Mouse (Mus musculus) heart, postnatal 36 days (tissue): ENCODE measurements around the gene Lrmp. TPM values are rescaled to one million over a fixed set of nuclear protein-coding genes. Genes with fewer than 3 reads are reported as not detected.
A peak's percentile ranks its signal among the peaks of the same experiment; 100 is the strongest.
"Not testable (repeated sequence)": the region's sequence is repeated elsewhere in the genome, so short reads cannot be mapped to it uniquely, and the experiment has no call there.

Experiments
- DNase-seq, 2 experiments: peaks; one replicate each; pipeline ENCODE4 v3.0.0; 2021 to 2022
- intact Hi-C: fragments of 180-260 bp; cut with DNase I; formaldehyde crosslinking; loops from one replicate; pipeline ENCODE4 v1.15.1; 2025
- total RNA-seq, 2 experiments: library from RNA; stranded (reverse); gene quantifications; 2 replicates each; pipeline ENCODE4 v1.2.3; 2021

Gene Lrmp
- total RNA-seq, result 1 to 10 TPM; 1.5 to 1.7 TPM

DNA sequence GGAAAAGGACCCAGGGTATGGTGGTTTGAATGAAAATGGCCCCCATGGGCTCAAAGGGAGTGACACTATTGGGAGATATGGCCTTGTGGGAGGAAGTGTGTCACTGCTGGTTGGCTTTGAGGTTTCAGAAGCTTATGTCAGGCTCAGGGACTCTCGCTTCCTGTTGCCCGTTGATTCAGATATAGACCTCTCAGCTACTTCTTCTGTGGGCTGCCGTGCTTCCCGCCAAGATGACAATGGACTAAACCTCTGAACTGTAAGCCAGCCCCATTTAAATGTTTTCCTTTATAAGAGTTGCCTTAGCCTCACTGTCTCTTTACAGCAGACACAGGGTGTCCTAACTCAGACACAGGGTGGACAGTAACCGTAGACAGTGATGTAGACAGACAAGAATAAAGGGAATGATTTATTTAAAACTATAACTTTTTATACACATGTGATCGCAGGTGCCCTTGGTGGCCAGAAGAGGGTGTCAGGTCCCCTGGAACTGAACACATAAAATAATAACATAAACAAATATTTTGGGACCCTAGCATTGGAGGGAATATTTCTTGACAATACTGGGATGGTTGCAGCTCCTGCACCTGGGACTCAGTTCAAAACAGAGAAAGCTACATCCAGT, at the start of gene Lrmp:
TSS of gene Lrmp (plus strand) at position 178 of the 622 bp plus-strand sequence.
- intact Hi-C loops, result no loop called here
- no peak for DNase-seq

GRCm38 (mm10) chr6:145066416-145066815, 49.0 kb upstream of the Lrmp start:
- DNase-seq, result no peak
- intact Hi-C loops, result no loop called here

- intact Hi-C loops, result no loop called here
- no peak for DNase-seq
Observed at GRCm38 (mm10) chr6:145067679-145068078, 47.8 kb upstream of the Lrmp start.

GRCm38 (mm10) chr6:145069397-145069796, 46.1 kb upstream of the Lrmp start:
- DNase-seq, result no peak
- intact Hi-C loops, result no loop called here

DNA sequence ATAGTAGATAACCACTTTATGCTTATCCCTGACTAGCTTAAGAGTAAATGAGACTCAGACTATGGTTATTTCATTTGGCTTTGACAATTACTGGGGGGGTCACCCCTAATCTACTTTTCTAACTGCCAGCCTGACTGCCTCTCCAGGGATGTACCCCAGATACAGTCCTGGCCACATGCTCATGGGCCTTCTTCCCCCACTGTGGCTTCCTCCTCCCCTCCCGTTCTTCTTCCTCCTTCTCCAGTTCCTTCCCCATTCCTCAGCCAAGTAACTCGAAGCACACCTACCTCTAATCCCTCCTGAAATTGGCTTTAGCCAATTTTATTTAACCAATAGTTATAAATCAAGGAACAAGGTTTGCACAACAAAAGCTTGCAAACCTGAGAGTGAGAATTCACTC, 45.5 kb upstream of the Lrmp start:
- intact Hi-C loops, result no loop called here
- no peak for DNase-seq

DNA sequence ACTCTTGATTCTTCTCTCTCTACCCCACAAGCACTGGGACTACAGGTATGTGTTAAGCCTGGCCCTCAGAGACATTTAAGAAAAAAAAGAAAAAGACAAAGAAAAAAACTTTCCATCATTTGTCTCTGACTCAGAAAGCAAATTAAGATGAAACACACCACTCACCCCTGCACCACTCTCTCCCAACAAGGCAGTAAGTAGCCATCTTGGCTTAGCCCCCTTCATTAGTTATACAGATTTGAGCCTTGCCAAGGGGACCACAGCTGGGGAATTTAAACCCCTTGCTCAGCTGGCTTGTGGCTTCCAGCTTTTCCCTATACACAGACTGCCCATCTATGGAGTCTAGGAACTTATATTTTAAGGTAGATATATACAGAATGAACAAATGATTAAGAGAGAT, 41.0 kb upstream of the Lrmp start:
- intact Hi-C loops, result no loop called here
- DNase-seq, result no peak

GRCm38 (mm10) chr6:145075088-145075547, 40.3 kb upstream of the Lrmp start:
- peak; percentile 5 to 13 for DNase-seq
- intact Hi-C loops, result no loop called here

- DNase-seq, result peak; percentile 5 to 12
- intact Hi-C loops, result no loop called here
Observed at GRCm38 (mm10) chr6:145075548-145076224, 39.8 kb upstream of the Lrmp start, which contains the start of gene Bcat1. TSS of gene Bcat1 (minus strand) at chr6:145076184.

DNA sequence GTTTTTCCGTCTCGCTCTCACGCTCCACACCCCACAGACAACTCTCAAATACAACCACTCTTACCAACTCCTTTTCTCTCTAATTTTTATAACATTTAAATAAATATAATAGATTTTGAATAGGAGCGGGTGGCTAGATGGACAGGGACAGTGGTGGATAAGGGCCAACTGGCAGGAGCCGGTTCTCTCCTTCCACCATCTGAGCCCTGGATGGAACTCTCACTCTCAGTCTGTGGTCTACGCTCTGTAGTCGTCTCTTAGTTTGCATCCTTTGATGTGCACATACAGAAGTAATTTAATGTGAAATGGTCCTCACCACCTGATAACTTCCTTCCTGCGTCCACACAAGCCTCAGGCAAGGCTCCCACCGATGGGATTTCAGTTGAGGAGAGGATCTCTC, 39.2 kb upstream of the Lrmp start:
- intact Hi-C loops, result no loop called here
- no peak for DNase-seq

- intact Hi-C loops, result no loop called here
- DNase-seq, result no peak
Observed at GRCm38 (mm10) chr6:145079087-145079759, 36.2 kb upstream of the Lrmp start.

DNA sequence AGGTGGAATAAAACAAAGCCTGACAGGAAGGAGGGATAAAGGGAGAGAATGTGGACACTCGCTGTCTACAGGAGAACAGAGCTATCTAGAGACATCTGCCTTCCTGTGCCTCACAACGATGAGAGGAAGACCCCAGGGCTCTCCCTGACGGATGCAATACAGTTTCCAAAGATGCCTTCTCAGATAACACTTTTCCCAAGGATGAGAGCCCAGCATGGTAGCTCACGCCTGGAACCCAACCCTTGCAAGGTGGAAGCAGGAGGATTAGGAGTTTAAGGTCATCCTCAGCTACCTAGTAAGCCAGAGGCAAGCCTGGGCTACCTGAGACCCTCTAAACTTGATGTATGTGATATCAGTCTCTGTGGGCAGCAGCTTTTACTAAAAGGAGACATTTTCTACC, 33.7 kb upstream of the Lrmp start:
- intact Hi-C loops, result no loop called here
- DNase-seq, result no peak

- DNase-seq, result no peak
- intact Hi-C loops, result loop anchor here (5.0 kb wide), 1 partner anchor 163 kb away; no protein-coding TSS in a partner anchor
Observed at GRCm38 (mm10) chr6:145084343-145085117, 30.9 kb upstream of the Lrmp start.

DNA sequence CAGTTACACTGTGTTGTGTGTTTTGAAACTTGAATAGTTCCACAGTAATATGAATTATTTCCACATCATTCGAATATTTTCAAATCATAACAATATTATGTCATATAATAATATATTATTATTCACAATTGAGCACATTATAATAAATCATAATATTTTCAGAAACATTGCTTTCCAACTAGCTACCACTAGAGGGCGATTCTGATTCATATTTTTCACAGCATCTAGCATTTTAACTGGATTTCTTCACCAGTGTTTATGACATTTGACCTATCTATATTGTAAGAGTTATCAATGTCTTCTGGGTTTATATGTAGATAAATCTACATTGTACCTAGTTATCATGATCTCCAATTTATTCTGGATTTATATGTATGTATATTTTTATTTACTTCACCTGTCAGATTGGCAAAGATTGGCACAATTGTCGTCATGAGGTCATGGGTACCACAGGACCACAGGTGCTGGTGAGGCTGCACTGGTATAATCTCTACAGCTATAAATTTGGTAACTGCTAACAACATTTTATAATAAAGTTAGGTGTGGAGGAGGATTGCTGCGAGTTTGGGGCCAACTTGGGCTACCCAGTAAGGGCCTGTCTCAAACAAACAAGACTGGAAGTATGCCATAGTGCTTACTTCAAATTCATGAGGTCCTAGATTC, 26.9 kb upstream of the Lrmp start:
- DNase-seq, result no peak
- intact Hi-C loops, result loop anchor here (1.0 to 5.0 kb wide), 3 partner anchors 99 to 254 kb away; no protein-coding TSS in a partner anchor

DNA sequence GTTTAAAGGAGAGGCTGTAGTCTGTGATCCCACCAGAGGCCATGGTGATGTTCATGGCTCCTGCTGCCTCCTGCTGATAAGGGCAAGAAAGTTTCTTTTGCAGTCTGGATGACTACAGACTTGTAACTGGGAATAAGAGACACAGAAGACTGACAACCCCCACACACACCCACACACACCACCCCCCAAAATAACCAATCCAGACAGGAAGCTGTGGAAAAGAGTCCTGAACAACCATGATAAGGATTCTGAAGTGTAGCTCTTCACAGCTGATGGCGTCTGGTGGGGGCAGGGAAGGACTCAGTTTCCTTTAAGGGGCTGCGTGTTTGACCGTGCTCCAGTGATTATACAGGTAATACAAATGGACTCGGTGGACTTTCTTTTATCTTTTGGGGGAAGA, 26.1 kb upstream of the Lrmp start:
- intact Hi-C loops, result loop anchor here (2.0 to 5.0 kb wide), 2 partner anchors 158 to 253 kb away; no protein-coding TSS in a partner anchor
- DNase-seq, result no peak

DNA sequence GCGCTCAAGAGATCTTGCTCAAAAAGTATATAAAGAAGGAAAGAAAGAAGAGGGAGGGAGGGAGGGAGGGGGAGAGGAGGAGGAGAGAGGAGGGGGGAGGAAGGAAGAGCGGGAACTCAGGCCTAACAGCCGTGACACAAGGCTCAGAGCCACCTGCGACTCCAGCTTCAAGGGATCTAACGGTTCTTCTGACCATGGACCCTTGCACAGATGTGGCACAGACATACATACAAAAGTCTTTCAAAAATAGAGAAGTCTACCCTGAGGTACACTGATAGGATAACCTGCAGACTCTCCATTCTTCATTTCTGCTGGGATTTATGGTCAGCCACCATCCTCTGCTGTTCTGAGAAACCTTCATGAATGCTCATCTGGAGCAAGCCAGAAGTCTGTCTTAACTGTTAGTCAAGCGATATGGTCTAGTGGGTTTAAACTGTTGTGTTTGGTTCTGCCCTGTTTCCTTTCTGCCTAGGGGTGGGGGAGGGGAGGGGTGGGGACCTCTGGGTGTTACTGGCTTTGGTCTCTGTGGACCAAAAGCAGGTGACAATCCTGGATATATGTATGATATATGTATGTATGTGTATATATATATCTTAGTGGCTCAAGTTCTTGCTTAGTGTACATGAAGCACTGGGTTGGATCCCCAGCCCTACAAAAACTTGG, 25.1 kb upstream of the Lrmp start:
- intact Hi-C loops, result no loop called here

DNA sequence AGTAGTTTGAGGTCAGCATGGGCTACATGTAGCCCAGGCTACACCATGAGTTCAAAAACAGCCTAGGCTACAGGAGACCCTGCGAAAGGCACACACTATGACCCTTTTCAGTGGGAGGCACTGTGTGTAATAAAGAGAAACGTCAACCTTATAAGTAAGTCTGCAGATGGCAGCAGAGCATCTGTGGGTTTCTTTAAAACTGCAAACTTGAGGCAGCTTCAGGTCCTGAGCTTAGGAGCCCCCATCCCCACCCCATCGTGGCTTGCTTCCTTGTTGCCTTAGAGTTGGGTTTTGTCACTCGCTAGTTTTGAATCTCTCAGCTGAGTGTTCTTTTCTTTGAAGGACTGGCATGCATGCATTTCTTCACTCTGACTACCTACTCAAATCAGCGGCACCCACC, 24.5 kb upstream of the Lrmp start:
- DNase-seq, result no peak
- intact Hi-C loops, result no loop called here

More for the DNA sequence above, 25.1 kb upstream of the Lrmp start:
- no peak for DNase-seq

- intact Hi-C loops, result no loop called here
- DNase-seq, result no peak
Observed at GRCm38 (mm10) chr6:145091998-145092397, 23.5 kb upstream of the Lrmp start.

- DNase-seq, intact Hi-C loops: not testable (repeated sequence)
Observed at GRCm38 (mm10) chr6:145093038-145093622, 22.3 kb upstream of the Lrmp start.

DNA sequence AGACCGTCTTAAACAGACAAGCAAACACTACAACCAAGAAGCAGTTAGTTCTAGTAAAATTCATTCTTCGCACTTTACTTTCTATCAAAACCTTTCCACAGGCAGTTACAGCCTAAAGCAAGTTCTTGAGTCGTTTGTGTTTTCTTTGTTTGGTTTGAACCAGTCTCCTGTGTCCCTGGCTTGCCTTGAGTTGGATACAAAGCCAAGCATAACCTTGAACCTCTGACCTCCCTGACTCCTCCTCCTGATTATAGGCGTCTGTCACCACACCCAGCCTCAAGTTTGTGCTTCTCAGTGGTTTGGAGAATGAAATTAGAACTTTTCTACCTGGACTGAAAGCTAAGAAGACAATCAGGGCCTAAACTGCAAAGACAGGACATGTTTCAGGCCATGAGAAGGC, 21.0 kb upstream of the Lrmp start:
- DNase-seq, result no peak
- intact Hi-C loops, result no loop called here
